Mouse (Mus musculus) testis, adult 2 months (tissue): ENCODE results near the gene Cln6.

Experiments
- CTCF ChIP-seq: fragments of 200-500 bp; IDR thresholded peaks from 2 replicates; pipeline ENCODE4 v1.5.1; 2012; ENCODE audit warnings: low read depth, mild to moderate bottlenecking, inconsistent platforms, low read length, moderate library complexity; ENCODE audit not compliant: control insufficient read depth, insufficient read depth, insufficient replicate concordance
- POLR2A ChIP-seq: fragments of 200-500 bp; IDR thresholded peaks from 2 replicates; pipeline ENCODE4 v1.6.1; 2012; ENCODE audit warnings: low read depth, mild to moderate bottlenecking, inconsistent platforms, low read length, moderate library complexity; ENCODE audit not compliant: control insufficient read depth

- TF ChIP-seq CTCF = no peak
- TF ChIP-seq POLR2A = no peak
Measured at GRCm38 (mm10) chr9:62820829-62821228, 17.8 kb upstream of the Cln6 start.
